Mouse (Mus musculus) megakaryocyte, embryonic 14.5 days (primary cell): ENCODE measurements around the gene Reck. TPM values are rescaled to one million over a fixed set of nuclear protein-coding genes. Genes with fewer than 3 reads are reported as not detected.

ENCODE experiments used
- H3K27me3 ChIP-seq: replicated peaks from 2 replicates; pipeline ENCODE3; 2012; ENCODE audit warnings: inconsistent platforms
- H3K36me3 ChIP-seq: replicated peaks from 2 replicates; pipeline ENCODE3; 2012; ENCODE audit warnings: low read length, inconsistent platforms, mixed read lengths
- H3K4me1 ChIP-seq: 2 replicates; pipeline ENCODE4 v1.6.1; 2012; ENCODE audit warnings: inconsistent platforms
- H3K4me3 ChIP-seq: replicated peaks from 2 replicates; pipeline ENCODE3; 2012; ENCODE audit warnings: moderate library complexity, mild to moderate bottlenecking, inconsistent platforms
- H3K9me3 ChIP-seq: 2 replicates; pipeline ENCODE4 v1.6.1; 2012; ENCODE audit warnings: inconsistent platforms
- FLI1 ChIP-seq: IDR thresholded peaks from 2 replicates; pipeline ENCODE4 v1.6.1; 2012; ENCODE audit warnings: low read length, inconsistent platforms, mixed read lengths
- GATA1 ChIP-seq: IDR thresholded peaks from 3 replicates; pipeline ENCODE4 v1.6.1; 2012; ENCODE audit warnings: mixed read lengths, low read length, inconsistent platforms, borderline replicate concordance
- polyA plus RNA-seq: library from polyadenylated mRNA; stranded (reverse); fragments of >175 nt; gene quantifications from 2 replicates; pipeline ENCODE4 v1.2.3, GENCODE M21; 2012; ENCODE audit warnings: low replicate concordance; ENCODE audit not compliant: insufficient read depth

Gene Reck
- polyA plus RNA-seq, 1 experiment, result not detected

DNA sequence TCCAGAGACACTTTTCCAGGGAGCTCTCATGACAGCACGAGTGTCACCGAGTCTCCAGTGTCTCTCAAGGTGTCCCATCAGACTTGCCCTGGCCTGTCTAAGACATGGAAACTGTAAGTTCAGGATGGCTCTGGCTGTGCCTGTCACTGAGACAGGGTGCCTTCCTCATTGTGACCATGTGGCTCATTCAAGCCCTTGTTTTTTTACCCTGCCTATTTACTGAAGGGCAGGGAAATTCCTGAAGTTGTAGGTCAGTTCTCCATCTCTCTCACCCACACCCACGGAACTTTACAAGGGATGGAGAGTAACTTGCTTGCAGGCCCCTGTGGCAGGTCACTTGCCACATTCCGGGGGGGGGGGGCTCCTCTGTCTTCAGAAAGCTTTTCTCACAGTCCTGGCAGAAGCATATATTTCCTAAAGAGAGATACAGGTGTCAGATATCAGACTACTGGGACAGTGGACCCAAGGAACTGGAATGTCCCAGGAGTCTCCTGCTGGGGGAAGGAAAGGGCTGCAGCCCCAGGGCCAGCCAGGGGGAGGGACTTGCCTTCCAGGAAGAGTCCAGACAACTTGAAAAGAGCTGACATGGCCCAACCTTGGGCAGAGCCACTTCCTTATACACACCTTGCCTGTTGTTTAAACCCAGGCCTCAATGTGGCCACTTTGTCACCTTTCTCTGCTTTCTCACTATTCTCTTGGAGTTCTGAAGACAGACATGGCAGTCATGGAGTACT lies 89.8 kb downstream of the Reck start:
- H3K27me3 ChIP-seq, result no peaks in the 10 kb centered on the region
- no peaks in the 10 kb centered on the region for H3K9me3 ChIP-seq
- H3K4me1 ChIP-seq, result peaks cover 94% of the 10 kb centered on the region
- no peak for TF ChIP-seq GATA1
- no peak for TF ChIP-seq FLI1
- H3K4me3 ChIP-seq, result peak overlapping the region; percentile 87
- peaks cover 44% of the 10 kb centered on the region for H3K36me3 ChIP-seq

DNA sequence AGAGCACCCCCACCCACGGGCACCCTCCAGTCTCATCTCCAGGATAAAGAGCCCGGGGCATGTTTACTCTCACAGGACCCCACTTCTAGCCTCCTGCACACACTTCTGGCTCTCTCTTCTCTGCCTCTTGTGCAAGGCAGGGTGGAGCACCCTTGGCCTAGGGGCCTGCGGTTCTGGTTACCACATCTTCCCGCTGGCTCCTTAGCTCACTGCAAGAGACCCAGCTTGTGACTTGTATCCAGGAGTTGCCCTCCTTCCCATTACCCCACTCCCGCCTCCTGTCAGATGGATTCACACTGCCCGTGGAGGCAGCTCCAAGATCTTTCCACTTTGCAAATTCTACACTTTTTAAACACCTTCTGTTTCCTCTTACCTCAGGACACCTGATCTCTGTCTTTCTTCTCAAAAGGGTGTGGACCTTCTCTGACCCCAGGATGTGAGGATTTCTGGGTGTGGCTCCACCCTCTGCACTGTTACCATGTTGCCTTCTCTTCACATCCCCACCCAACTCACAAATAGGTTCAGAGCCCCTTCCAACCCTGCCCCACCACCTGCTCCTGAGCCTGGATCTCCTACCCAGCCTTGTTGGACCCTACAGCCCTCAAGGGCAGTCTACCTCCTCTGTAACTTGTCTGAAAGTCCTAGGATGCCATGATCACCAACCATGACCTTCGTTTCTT lies 90.7 kb downstream of the Reck start:
- H3K9me3 ChIP-seq, result no peaks in the 10 kb centered on the region
- TF ChIP-seq GATA1 (no peak), FLI1 (no peak)
- H3K27me3 ChIP-seq, result no peaks in the 10 kb centered on the region
- H3K4me3 ChIP-seq, result peak overlapping the region; percentile 24
- H3K4me1 ChIP-seq, result peaks cover 95% of the 10 kb centered on the region
- H3K36me3 ChIP-seq, result peaks cover 51% of the 10 kb centered on the region

DNA sequence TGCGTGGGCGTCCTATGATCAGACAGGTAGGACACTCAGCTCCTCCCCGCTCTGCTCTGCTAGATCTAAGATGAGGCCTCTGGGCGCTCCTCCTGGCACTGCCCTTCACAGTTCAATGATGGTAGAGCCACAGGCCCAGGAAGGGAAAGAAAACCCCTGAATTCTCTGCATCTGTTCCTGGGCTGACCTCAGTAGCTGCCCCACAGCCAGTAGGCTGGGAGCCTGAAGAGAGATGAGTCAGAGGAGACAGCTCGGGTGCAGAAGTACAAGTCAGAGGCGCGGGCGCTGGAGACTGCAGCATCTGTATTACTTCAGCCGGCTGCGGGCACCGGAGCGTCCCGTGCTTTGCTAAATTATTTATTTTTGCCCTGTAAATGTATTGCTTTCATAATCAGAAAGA lies 93.3 kb downstream of the Reck start:
- Histone ChIP-seq H3K4me1 (peaks cover 95% of the 10 kb centered on the region), H3K9me3 (no peaks in the 10 kb centered on the region), H3K36me3 (peaks cover 44% of the 10 kb centered on the region), H3K27me3 (no peaks in the 10 kb centered on the region), H3K4me3 (no peak overlapping the region)
- TF ChIP-seq GATA1, result no peak
- TF ChIP-seq FLI1, result no peak

DNA sequence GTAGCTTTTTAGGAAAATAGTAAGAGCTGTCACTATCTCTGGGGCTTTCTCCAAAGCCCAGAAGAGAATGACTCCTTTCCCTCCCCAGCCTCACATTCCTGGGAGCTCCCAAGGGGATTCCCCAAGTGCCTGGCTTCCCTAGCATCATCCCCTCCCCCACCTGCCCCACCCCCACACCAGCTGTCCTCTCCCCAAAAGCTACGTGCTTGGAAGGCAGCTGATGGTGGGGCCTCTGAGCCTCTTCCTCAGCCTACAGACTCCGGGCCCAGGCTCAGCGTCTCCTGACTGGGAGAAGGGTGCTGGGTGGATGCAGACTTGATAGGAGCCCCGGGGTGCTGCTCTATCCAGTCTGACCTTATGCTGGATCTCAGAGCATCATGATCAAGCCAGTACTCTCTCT lies 94.0 kb downstream of the Reck start:
- no peak overlapping the region for H3K4me3 ChIP-seq
- peaks cover 47% of the 10 kb centered on the region for H3K36me3 ChIP-seq
- no peaks in the 10 kb centered on the region for H3K9me3 ChIP-seq
- no peaks in the 10 kb centered on the region for H3K27me3 ChIP-seq
- peaks cover 95% of the 10 kb centered on the region for H3K4me1 ChIP-seq
- TF ChIP-seq GATA1 (no peak), FLI1 (no peak)

DNA sequence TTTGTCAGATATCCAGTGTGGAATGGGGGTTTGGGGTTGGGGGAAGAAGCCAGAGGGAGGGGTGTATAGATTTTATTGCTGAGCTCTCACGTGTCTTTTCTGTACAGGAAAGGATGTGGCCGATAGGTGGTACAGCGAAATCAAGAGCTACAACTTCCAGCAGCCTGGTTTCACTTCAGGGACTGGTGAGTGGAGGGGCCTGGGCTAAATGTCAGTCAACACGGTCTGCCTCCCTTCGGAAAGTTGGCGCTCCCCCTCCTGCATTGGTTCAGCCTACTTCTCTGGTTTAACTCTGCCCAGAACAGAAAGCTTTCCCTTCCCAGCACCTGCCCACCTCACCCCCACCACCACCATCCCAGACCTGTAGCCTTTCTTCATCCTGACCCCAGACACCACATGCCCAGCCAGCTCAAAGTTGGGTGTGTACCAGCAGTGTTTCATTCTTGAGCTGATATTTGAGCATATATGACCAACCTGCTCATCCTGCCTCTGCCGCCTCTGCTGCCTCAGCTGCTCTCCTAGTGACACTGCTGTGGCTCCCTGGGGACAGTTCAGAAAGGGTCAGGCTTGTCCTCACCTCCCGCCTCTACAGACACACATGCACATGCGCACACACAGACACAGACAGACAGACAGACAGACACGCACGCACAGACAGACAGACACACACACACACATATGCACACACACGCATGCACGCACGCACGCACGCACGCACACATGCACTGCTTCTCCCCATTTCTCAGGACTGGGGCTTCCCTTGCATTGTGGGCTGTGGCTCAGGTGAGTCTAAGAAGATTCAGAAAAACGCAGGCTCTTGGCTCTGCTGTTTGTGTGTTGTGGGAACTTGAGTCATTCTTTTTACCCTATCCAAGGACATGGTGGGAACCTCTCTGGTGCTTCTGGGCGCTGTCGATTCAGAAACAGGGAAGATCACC lies 95.3 kb downstream of the Reck start:
- Histone ChIP-seq H3K4me3 (no peak overlapping the region), H3K4me1 (peaks cover 92% of the 10 kb centered on the region), H3K36me3 (peaks cover 50% of the 10 kb centered on the region), H3K27me3 (no peaks in the 10 kb centered on the region), H3K9me3 (no peaks in the 10 kb centered on the region)
- TF ChIP-seq GATA1 (no peak), FLI1 (no peak)

DNA sequence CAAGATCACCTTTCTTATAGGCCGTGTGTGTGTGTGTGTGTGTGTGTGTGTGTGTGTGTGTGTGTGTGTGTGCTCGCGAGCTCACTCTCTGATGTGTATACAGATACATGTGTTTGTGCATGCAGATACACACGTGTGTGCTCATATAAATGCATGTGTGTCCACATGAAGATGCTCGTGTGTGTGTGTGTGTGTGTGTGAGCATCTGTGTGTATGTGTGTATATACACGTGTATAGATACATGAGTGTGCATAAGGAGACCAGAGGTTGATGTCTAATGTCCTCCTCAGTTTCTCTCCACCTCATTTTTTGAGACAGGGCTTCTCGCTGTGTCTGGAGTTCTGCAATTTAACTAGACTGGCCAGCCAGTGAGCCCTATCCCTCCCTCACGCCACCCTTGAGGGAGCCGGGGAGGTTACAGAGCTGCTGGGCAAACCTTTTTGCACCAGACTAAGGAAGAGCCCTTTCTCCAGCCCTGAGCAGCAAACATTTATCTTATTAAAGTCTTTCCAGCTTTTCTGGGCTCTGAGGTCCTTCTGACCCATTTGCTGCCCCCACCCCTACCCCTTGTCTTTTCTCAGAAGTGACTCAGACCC lies 96.3 kb downstream of the Reck start:
- no peak for TF ChIP-seq FLI1
- TF ChIP-seq GATA1, result no peak
- no peaks in the 10 kb centered on the region for H3K9me3 ChIP-seq
- peaks cover 90% of the 10 kb centered on the region for H3K4me1 ChIP-seq
- H3K36me3 ChIP-seq, result peaks cover 46% of the 10 kb centered on the region
- H3K27me3 ChIP-seq, result no peaks in the 10 kb centered on the region
- peak overlapping the region; percentile 82 for H3K4me3 ChIP-seq

DNA sequence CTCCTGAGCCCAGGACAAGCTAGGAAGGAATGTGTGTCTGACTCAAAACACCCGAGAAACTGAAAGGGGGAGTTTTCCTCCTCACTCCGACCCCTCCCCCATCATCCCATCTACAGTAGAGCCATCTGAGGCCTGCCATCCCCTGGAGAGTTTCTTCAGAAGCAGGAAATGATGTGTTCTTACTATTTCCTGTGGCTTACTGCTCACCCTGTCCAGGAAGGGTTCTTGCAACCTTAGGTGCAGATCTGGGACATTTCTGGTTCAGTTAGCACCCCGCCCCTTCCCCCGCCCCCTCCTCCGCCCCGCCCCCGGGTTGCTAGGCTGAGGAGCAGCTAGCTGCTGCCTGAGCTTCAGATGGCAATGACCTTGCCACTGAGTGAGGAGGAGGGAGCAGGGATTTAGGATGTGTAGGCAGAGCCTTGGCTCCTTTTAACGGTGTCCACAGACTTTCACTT lies 96.8 kb downstream of the Reck start:
- H3K4me3 ChIP-seq, result peak overlapping the region; percentile 82
- H3K9me3 ChIP-seq, result no peaks in the 10 kb centered on the region
- H3K36me3 ChIP-seq, result peaks cover 48% of the 10 kb centered on the region
- TF ChIP-seq GATA1 (no peak), FLI1 (no peak)
- H3K4me1 ChIP-seq, result peaks cover 86% of the 10 kb centered on the region
- no peaks in the 10 kb centered on the region for H3K27me3 ChIP-seq

DNA sequence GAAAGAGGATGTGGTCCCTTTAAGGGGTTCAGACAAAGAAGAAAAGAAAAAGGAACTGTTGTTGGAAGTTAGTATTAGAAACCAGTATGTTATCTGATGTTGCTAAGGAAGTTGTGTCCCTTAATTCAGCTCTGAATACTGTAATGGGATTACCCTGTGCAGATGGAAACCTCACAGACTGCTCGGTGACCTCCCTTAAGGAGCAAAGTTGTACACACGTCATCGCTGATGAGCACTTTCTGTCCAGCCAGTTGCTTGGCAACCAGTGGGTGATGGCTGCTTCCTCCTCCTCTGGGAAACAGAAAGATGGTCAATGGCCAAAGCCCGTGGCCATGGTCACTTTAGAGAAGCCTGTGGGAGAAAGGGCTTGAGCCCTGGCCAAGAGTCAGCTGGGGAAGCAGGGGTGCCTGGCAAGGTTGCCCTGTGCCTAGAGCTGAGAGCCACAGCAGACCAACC lies 98.2 kb downstream of the Reck start:
- H3K4me3 ChIP-seq, result peak overlapping the region; percentile 75
- H3K9me3 ChIP-seq, result no peaks in the 10 kb centered on the region
- peaks cover 51% of the 10 kb centered on the region for H3K36me3 ChIP-seq
- H3K27me3 ChIP-seq, result no peaks in the 10 kb centered on the region
- TF ChIP-seq FLI1, result no peak
- no peak for TF ChIP-seq GATA1
- peaks cover 86% of the 10 kb centered on the region for H3K4me1 ChIP-seq

DNA sequence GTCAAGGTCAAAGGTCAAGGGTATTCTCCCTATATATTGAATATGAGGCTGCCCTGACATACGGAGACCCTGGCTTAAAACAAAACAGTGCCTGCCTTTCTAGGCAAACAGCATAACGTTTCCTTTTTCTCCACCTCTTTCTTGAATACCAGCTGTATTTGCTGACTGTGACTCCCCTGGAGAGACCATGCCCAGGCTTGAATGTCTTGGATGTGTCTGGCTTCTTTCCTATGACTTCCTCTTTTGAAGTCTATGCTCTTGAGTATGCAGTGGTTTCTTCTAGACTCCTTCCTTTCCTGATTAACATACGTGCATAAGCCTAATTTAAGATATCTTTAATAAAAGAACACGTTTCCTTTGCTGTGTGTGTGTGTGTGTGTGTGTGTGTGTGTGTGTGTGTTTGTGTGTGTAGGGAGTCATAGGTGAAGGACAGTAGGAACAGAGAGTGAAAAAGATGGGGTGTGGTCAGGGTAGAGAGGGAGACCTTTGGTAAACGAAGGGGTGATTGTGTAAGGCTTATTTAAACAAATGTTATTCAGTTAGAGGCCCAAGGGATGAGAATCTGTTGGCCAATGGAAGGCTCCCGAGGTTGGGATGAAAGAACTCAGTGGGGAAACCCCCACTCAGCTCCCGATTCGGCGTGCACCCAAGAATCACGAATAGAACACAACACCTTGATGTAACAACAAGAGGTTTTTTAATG lies 99.7 kb downstream of the Reck start:
- H3K36me3 ChIP-seq, result peaks cover 60% of the 10 kb centered on the region
- H3K4me1 ChIP-seq, result peaks cover 85% of the 10 kb centered on the region
- TF ChIP-seq FLI1 (no peak), GATA1 (no peak)
- H3K4me3 ChIP-seq, result no peak overlapping the region
- no peaks in the 10 kb centered on the region for H3K27me3 ChIP-seq
- no peaks in the 10 kb centered on the region for H3K9me3 ChIP-seq
